Mouse (Mus musculus): ENCODE results near the gene 1810024B03Rik.

DNA sequence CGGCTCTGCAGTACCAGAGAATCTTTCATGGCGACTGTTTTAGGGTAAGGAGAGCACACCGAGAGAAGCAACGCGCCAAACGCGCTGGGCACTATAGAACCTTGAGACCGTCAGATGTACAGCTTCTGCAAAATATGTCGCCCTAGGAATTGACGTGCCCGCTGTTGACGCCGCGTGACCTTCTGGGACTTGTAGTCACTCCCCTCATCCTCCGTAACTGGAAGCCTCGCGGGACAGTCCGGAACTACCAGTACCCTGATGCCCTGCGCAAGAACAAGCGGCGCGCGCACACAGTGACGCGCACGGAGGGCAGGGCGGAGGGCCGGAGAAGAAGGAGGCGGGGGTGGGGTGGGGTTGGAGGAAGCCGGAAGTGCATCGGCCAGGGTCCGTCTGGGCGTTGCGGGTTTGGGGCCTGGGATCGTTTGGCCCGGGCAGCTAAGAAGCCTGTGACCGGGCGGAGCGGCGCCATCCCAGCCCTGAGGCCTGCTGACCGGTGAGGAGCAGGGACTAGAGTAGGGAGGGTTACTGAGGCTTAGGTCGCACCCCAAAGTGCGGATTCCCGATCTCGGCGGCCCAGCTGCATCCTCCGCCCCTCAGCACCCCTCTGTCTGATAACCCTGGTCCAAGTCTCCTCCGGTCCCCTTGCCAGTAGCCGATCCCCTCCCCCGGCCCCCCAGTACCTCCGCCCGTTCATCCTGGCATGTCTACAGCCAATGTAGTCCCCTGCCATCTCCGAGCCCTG is 39.7 kb upstream of the 1810024B03Rik start, which contains the start of the genes Ciao1 and Tmem127:
- TF ChIP-seq POLR2A (IDR thresholded peaks at IDR 0.05; ENCODE audit: insufficient read depth, low read depth, low read length) = peak; percentile 42
- TF ChIP-seq CTCF (IDR thresholded peaks at IDR 0.05; ENCODE audit: insufficient read depth, low read depth, low read length) = no peak

Data from olfactory bulb, adult 2 months (tissue).